Mouse (Mus musculus): ENCODE data around the gene Uspl1. TPM values are rescaled to one million over a fixed set of nuclear protein-coding genes. Genes with fewer than 3 reads are reported as not detected.
A peak's percentile ranks its signal among the peaks of the same experiment; 100 is the strongest.
"Not testable (repeated sequence)": the region's sequence is repeated elsewhere in the genome, so short reads cannot be mapped to it uniquely, and the experiment has no call there.

Uspl1 gene
- 24.2 and 28.6 TPM in 2 replicates for polyA plus RNA-seq (2015; fragmentation: Nextera tagmentation; extraction: Ambion mirVana)

DNA sequence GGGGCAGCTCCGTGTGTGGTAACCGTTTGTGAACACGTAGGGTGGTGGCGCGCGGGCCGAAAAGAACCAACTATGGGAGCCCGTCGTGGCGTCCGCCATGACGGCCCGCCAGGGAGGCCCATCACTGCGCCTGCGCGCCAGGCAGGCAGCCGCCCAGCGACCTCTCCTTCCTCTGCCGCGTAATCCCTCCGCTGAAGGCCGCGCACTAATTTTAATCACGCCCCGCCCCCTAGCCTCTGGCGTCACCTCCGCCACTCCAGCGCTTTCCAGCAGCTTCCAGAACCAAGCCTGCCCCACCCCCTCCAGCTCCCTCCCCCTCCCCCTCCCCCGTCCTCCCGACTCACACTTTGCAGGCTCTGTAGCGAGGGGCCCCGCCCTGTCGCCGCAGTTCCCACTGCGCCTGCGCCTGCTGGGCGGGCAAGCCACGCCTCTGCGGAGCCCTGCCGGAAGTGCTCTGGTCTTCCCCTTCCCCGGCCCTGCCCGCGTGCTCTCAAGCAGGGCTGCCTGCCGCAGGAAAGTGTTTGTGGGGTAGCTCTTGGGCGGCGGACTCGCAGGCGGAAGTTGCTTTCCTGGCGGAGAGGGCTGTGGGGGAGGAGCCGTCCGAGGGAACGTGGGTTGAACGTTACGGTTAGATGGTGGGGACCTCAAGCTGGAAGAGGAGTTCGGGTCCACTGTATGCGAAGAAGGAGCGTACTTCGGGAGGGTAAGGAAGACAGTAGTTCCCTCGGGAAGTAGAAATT lies at the start of gene Uspl1, which contains the start of gene Hmgb1:
TSS of gene Uspl1 (plus strand) at position 247 of the 740 bp plus-strand sequence.
TSS of gene Hmgb1 (minus strand) at position 386 of the 740 bp plus-strand sequence.
- ATAC-seq (ENCODE audit: low read depth) (peak; percentile 94), DNase-seq (peak; percentile 99)
- WGBS (ENCODE audit: insufficient replicate concordance), result under 1% methylated on average over 54 of the region's 59 CpGs
- Histone ChIP-seq H3K4me1 (replicated peaks) (peaks cover 36% of the 10 kb centered on the region), H3K9me3 (replicated peaks) (no peaks in the 10 kb centered on the region), H3K4me3 (replicated peaks) (peak within 1 kb of the TSS; percentile 72), H3K27ac (peak within 1 kb of the TSS; percentile 96), H3K9ac (peak within 1 kb of the TSS; percentile 86), H3K36me3 (peaks cover 16% of the 10 kb centered on the region), H3K27me3 (no peaks in the 10 kb centered on the region), H3K4me2 (peak within 1 kb of the TSS; percentile 79)

DNA sequence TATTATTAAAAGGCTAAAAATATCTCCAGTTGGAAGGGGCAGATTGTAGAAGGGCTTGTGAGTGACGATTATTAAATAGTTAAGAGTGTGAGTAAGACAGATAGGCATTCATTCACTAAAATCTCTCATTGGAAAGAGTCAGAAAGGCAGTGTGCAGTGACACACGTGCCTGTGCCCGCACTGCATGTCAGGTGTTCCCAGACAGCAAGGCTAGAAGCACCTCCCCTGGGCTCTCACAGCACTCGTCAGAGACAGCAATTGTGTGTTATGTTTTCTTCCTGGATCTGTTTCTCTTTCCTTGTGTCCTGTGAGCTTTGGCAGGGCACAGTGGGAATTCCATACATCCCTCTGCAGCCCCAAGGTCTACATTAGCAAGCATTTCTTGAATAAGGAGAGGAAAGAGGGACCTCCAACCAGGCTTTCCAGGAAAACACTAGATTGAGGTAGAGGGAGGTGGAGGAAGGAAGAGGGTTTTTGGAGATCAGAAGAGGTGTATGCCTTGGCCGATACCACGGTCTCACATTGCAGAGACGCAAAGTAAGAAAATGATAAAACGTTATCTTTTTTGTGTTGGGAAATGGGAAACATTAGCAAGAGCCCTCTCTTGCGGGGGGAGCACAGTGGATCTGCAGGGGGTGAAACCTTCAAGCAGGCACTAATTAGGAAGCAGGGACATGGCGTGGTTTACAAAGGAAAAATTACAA lies 49.2 kb upstream of the Uspl1 start:
- Histone ChIP-seq H3K4me1 (replicated peaks) (peaks cover 39% of the 10 kb centered on the region), H3K27me3 (no peaks in the 10 kb centered on the region), H3K4me2 (peak overlapping the region; percentile 46), H3K9ac (peak overlapping the region; percentile 40; the same call in 1 of the 2 replicates), H3K27ac (peak overlapping the region; percentile 72), H3K4me3 (replicated peaks) (no peak overlapping the region), H3K9me3 (replicated peaks) (no peaks in the 10 kb centered on the region), H3K36me3 (no peaks in the 10 kb centered on the region)
- ATAC-seq (ENCODE audit: low read depth), result peak; percentile 49
- 37% methylated on average over 10 of the region's 10 CpGs for WGBS (ENCODE audit: insufficient replicate concordance)
- no peak for DNase-seq

DNA sequence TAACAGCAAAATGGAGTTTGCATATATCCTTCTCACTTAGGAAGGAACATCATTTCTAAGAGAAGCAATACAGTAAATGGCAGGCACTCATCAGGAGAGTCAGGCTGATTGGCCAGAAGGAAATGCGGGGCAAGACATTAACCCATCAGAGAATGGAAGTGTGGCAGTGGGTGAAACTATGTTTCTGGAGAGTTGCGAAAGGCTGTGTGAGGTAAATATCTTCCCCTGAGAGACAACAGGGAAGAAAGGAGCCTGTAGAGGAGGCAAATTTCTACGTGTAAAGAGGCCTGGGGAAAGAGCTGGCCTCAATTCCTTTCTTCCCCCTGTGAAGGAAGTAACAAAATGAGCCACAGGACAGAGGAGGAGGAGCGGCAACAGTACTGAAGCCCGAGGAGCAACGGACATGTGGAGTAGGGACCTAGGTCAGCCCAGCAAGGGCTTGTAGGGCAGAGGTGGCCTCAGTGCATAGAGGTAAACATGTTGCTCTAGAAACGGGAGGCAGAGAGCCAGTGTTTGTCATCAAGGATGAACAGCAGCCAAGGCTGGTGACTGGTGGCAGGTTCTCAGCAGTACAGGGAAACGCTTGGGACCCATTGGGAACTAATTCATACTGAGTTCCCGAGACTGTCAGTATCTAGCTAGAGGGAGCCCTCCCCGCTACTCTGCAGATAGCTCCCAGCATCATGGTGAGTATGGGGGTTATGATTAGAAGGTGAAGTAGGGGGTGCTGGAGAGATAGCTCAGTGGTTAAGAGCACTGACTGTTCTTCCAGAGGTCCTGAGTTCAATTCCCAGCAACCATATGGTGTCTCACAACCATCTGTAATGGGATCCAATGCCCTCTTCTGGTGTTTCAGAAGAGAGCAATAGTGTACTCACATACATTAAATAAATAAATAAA lies 48.4 kb upstream of the Uspl1 start:
- H3K36me3 ChIP-seq, result no peaks in the 10 kb centered on the region
- H3K9ac ChIP-seq, result peak overlapping the region; percentile 24; the same call in 1 of the 2 replicates
- H3K4me3 ChIP-seq (replicated peaks), result no peak overlapping the region
- H3K9me3 ChIP-seq (replicated peaks), result no peaks in the 10 kb centered on the region
- no peaks in the 10 kb centered on the region for H3K27me3 ChIP-seq
- no peak for DNase-seq
- peaks cover 39% of the 10 kb centered on the region for H3K4me1 ChIP-seq (replicated peaks)
- H3K4me2 ChIP-seq, result peak overlapping the region; percentile 46
- 62% methylated on average over 10 of the region's 10 CpGs for WGBS (ENCODE audit: insufficient replicate concordance)
- H3K27ac ChIP-seq, result peak overlapping the region; percentile 72
- ATAC-seq (ENCODE audit: low read depth), result no peak; the same call in 1 of the 2 replicates

DNA sequence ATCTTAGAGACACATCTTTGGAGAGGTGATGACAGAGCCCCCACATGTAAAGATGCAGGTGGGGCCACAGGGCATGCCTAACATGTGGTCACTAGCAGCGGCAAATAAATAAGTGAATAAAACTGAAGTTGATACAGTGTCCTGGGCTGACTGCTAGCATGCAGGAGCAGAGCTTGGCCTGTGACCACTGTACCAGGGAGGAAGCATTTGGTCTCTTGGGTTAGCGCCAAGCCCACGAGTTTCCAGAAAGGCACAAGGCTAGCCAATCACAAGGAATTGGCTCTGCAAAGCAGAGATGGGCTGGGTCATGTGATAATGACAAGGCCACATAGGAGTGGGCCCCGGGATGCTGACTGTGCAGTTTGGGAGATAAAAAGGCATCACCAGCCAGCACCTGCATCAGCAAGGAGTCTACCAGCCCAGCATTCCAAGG lies 47.2 kb upstream of the Uspl1 start:
- ATAC-seq (ENCODE audit: low read depth), result peak; percentile 95
- H3K9me3 ChIP-seq (replicated peaks), result no peaks in the 10 kb centered on the region
- H3K4me2 ChIP-seq, result peak overlapping the region; percentile 32; the same call in 1 of the 2 replicates
- H3K9ac ChIP-seq, result no peak overlapping the region
- peak; percentile 78 for DNase-seq
- H3K27ac ChIP-seq, result peak overlapping the region; percentile 77
- no peaks in the 10 kb centered on the region for H3K36me3 ChIP-seq
- no peak overlapping the region for H3K4me3 ChIP-seq (replicated peaks)
- 46% methylated on average over 4 of the region's 4 CpGs for WGBS (ENCODE audit: insufficient replicate concordance)
- H3K27me3 ChIP-seq, result no peaks in the 10 kb centered on the region
- peaks cover 39% of the 10 kb centered on the region for H3K4me1 ChIP-seq (replicated peaks)

DNA sequence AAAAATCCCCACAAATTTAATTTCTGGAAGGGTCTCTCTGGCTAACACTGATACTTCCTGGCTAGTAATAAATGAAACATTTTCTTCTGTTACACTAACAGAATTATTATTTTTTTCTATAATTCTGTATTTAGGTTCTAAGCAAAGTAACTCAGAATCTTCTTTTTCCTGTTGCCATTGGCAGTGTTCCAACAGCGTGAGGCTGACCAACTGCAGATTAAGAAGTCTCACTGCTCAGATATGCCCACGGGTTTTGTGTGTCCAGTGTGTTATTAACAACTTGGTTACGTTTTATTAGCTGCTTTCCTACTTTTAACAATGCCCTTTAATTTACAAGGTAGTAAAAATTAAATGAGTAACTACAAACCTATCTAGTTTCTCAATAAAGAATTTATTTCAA lies 46.7 kb upstream of the Uspl1 start:
- H3K27me3 ChIP-seq, result no peaks in the 10 kb centered on the region
- WGBS (ENCODE audit: insufficient replicate concordance), result 67% methylated on average over 3 of the region's 3 CpGs
- peaks cover 39% of the 10 kb centered on the region for H3K4me1 ChIP-seq (replicated peaks)
- H3K9ac ChIP-seq, result no peak overlapping the region
- no peak overlapping the region for H3K4me3 ChIP-seq (replicated peaks)
- peak overlapping the region; percentile 32; the same call in 1 of the 2 replicates for H3K4me2 ChIP-seq
- no peaks in the 10 kb centered on the region for H3K9me3 ChIP-seq (replicated peaks)
- peak overlapping the region; percentile 62 for H3K27ac ChIP-seq
- ATAC-seq (ENCODE audit: low read depth) (no peak), DNase-seq (no peak)
- H3K36me3 ChIP-seq, result no peaks in the 10 kb centered on the region

DNA sequence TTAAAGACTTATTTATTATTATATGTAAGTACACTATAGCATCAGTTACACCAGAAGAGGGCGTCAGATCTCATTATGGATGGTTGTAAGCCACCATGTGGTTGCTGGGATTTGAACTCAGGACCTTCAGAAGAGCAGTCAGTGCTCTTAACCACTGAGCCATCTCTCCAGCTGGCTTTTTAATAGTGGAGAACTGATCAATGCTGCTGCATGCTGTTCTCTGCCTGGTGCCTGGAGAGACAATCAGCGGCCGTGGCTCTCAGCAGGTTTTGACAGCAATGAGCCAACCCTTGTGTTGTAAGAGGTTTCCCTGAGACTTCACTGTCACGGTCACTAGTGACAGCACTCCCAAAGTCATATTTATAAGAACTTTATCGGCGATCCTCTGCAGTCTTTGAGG lies 46.1 kb upstream of the Uspl1 start:
- WGBS (ENCODE audit: insufficient replicate concordance), result 82% methylated on average over 6 of the region's 6 CpGs
- DNase-seq; ATAC-seq (ENCODE audit: low read depth); H3K27me3 ChIP-seq; H3K4me2 ChIP-seq; H3K4me3 ChIP-seq (replicated peaks); H3K9me3 ChIP-seq (replicated peaks); H3K27ac ChIP-seq; H3K36me3 ChIP-seq; H3K9ac ChIP-seq: not testable (repeated sequence)
- H3K4me1 ChIP-seq (replicated peaks), result peaks cover 39% of the 10 kb centered on the region

DNA sequence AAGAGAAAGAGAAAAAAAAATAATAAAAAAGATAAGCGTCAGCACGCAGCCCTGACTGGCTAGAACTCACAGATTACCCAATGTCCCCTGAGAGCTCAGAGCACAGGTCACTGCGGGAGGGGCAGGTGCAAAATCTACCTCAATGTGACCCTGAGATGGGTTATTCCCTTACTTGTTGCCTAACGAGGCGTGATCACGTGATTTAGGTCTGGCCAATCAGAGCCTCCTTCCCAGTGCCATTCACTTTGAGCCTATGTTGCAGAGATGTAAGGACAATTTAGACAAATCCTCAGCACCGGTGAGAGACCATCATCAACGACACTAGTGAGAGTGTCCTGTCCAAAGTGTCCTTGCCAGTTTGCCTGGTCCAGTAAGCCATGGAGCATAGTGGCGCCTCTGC lies 43.8 kb upstream of the Uspl1 start:
- Histone ChIP-seq H3K27me3 (no peaks in the 10 kb centered on the region), H3K4me3 (replicated peaks) (no peak overlapping the region), H3K4me2 (no peak overlapping the region), H3K9ac (no peak overlapping the region), H3K4me1 (replicated peaks) (peaks cover 25% of the 10 kb centered on the region), H3K9me3 (replicated peaks) (no peaks in the 10 kb centered on the region), H3K36me3 (no peaks in the 10 kb centered on the region), H3K27ac (no peak overlapping the region)
- 63% methylated on average over 9 of the region's 9 CpGs for WGBS (ENCODE audit: insufficient replicate concordance)
- DNase-seq (no peak), ATAC-seq (ENCODE audit: low read depth) (no peak)

DNA sequence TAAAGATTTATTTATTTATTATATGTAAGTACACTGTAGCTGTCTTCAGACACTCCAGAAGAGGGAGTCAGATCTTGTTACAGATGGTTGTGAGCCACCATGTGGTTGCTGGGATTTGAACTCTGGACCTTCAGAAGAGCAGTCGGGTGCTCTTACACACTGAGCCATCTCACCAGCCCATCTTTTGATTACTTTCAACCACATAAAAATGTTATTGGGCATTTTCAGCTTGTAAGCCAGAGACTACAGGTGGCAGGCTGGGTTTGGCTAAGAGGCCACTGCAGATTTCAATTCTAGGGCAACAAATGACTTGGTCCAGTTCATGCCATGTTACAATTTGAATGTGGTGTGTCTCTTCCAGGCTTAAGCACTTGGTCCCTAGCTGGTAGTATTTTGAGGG lies 43.0 kb upstream of the Uspl1 start:
- H3K36me3 ChIP-seq; H3K9me3 ChIP-seq (replicated peaks); H3K4me2 ChIP-seq; DNase-seq; ATAC-seq (ENCODE audit: low read depth); H3K27ac ChIP-seq; H3K27me3 ChIP-seq; H3K9ac ChIP-seq; H3K4me3 ChIP-seq (replicated peaks): not testable (repeated sequence)
- peaks cover 17% of the 10 kb centered on the region for H3K4me1 ChIP-seq (replicated peaks)
- 83% methylated on average over 1 of the region's 1 CpGs for WGBS (ENCODE audit: insufficient replicate concordance)

DNA sequence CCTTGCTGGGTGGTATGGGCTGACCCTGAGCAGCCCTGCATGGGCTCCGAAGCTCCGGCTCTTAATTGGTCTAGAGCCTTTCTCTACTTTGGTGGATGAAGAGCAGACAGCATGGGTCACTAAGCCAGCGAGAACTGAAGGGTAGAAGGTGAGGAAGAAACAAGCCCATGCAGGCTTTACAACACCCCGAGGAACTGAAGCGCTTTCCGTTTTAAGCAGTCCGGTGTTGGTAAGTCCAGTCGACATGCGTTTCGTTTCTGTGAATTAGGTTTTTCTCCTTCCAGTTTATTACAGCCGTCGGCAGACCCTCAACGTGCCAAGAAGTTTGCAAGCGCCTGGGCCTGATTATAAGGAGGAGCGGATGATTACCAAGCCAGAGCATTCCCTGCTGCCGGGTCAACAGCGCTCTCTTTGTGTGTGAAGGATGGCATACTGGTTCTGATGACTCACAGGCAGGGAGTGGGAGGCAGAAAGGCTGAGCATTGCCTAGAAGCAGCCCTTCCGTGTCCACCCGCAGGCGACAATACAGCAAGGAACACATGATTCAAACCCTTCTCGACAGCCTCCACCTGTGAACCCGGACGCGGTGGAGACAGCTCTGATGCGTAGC lies 40.3 kb upstream of the Uspl1 start:
- peaks cover 17% of the 10 kb centered on the region for H3K4me1 ChIP-seq (replicated peaks)
- no peak overlapping the region for H3K4me3 ChIP-seq (replicated peaks)
- ATAC-seq (ENCODE audit: low read depth) (no peak), DNase-seq (no peak)
- 80% methylated on average over 25 of the region's 25 CpGs for WGBS (ENCODE audit: insufficient replicate concordance)
- no peak overlapping the region for H3K27ac ChIP-seq
- H3K4me2 ChIP-seq, result no peak overlapping the region
- H3K36me3 ChIP-seq, result no peaks in the 10 kb centered on the region
- no peak overlapping the region for H3K9ac ChIP-seq
- no peaks in the 10 kb centered on the region for H3K27me3 ChIP-seq
- no peaks in the 10 kb centered on the region for H3K9me3 ChIP-seq (replicated peaks)

DNA sequence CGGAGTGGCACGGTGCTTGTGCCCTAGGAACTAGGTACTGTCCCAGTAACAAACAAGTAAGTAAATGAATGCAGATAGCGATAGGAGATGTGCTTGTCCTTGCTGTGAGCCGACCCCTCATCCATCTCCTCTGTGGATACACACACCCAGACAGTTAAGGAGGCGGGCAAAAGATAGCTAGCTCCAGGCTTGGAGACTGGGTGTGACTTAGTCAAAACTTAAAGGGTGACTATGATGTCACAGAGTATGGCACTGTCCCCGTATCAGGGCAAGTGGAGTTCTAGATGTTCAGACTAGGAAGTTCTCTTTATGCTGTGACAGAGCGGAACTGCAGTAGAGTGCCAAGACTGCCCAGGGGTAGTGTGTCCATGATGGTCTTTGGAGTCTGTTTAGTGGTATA lies 37.5 kb upstream of the Uspl1 start:
- no peaks in the 10 kb centered on the region for H3K36me3 ChIP-seq
- peaks cover 26% of the 10 kb centered on the region for H3K4me1 ChIP-seq (replicated peaks)
- H3K9me3 ChIP-seq (replicated peaks), result no peaks in the 10 kb centered on the region
- no peak overlapping the region for H3K27ac ChIP-seq
- no peak overlapping the region for H3K4me2 ChIP-seq
- no peak overlapping the region for H3K4me3 ChIP-seq (replicated peaks)
- H3K27me3 ChIP-seq, result no peaks in the 10 kb centered on the region
- no peak overlapping the region for H3K9ac ChIP-seq
- WGBS (ENCODE audit: insufficient replicate concordance), result 63% methylated on average over 7 of the region's 7 CpGs
- ATAC-seq (ENCODE audit: low read depth), result peak; percentile 73
- DNase-seq, result no peak
